Mouse (Mus musculus): ENCODE results near the gene Atp10a.

GRCm38 (mm10) chr7:58627381-58627780 lies 28.6 kb upstream of the Atp10a start:
- TF ChIP-seq CTCF (IDR thresholded peaks at IDR 0.05; ENCODE audit: low read depth) (no peak), EP300 (IDR thresholded peaks at IDR 0.05; ENCODE audit: low read depth) (no peak)

Data from liver, postnatal 0 days (tissue).